Mouse (Mus musculus): Measurements from ENCODE around the gene Fryl.

- TF ChIP-seq CTCF (conservative IDR thresholded peaks at IDR 0.05; ENCODE audit: insufficient read depth, insufficient read length, low read depth, low read length) (no peak), POLR2A (IDR thresholded peaks at IDR 0.05; ENCODE audit: low read depth, low read length) (no peak)
Observed at GRCm38 (mm10) chr5:73233018-73233881, 23.2 kb downstream of the Fryl start.

Measured in kidney, adult 2 months (tissue).